Mouse (Mus musculus) kidney, adult 9 months (tissue): ENCODE data around the gene Dpf3.

ENCODE experiments used
- DNase-seq: peaks from one replicate; pipeline ENCODE4 v3.0.0; 2022

The Dpf3 gene

DNA sequence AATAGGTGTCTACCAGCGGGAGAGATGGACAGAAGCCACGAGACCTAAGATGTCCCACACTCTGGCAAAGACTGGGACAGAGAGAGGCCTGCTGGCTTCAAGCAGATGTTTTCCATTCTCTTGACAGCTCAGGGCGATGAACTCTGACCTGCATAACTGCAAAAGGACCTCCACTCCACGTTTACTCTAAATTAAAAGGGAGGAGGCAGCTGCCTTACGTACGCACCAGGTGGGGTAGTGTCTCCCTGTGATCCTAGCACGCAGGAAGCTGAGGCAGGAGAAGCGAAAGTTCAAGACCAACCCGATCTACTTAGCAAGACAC is 8.4 kb upstream of the Dpf3 start:
- DNase-seq = no peak

DNA sequence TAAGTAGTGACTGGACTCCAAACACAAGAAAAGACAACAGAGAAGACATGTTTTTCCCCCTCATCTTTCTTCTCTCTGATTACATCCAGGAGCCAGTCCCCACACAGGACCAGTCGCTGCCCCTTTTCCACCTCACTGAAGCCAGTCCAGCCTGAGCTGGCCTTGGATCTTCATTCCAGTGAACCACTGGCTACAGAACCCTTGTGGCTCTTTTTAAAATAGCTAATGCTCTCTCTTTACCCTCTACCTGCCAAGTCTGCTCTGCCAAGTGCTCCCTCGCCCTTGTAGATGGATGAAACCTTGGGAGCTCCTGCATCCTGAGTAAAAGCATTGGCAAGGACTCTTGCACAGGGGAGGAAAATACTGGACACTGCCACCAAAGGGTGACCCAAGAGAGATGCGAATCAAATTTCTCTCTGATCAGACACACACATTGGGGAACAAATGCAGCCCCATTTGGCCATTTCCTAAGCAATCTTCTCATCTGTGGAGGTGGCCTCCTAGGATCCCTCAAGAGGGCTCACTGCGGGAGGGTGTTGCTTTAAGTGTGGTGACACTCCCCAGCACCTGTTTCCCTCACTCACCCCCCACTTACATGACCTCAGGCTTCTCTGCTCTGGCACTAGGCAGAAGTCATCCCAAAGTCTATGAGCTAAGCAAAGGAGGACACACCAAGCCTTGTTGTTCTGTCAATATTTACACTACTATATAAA is 7.9 kb upstream of the Dpf3 start:
- no peak for DNase-seq

DNA sequence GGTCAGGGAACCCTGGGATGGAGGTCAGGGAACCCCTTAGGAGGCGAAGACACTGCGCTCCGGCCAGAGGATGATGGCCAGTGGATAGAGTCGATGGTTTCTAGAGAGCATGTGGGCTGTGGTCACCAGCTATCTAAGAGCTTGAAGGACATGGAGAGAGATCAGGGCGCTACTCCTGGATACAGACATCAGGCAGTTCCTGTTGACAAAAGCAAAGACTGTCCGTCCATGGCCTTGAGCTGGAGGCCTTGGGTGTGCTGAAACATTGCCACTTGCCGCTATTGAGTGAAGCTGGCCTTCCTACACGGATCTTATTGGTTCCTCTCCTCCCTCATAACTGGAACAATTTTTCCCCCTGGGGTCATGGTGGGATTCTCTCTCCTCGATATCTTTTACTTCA is 6.7 kb upstream of the Dpf3 start:
- DNase-seq = no peak

DNA sequence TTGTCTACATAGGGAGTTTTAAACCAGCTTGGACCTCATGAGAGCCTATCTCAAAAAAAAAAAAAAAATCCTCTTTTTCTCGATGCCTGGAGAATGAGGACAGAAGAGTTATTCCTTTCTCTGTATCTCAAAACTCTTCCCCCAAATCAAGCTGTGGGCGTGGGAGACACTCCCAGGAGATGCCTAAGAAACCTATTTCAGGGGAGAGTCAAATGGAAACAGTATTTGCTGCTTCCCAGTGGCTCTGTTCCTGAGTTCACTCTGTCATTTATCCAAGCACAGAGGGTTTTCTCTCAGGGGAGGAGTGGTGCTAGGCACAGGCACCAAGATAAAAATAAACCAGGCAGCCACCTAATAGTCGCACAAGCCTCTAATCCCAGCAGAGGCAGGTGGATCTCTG is 5.3 kb upstream of the Dpf3 start:
- DNase-seq = no peak

DNA sequence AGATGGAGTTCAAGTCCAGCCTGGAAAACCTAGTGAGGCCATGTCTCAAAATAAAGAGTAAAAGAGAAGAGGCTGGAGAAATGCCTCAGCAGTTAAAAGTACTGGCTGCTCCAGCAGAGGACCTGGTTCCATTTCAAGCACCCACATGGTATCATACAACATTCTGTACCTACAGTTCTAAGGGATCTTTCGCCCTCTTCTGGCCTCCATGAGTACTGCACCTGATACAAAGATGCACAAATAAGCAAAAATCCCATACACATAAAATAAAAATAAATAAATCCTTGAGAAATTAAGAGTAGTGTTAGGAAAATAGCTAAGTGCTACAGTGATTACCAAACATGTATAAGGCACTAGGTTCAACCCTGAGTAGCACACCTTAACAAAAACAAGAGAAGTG is 4.1 kb upstream of the Dpf3 start:
- DNase-seq = peak; percentile 35

DNA sequence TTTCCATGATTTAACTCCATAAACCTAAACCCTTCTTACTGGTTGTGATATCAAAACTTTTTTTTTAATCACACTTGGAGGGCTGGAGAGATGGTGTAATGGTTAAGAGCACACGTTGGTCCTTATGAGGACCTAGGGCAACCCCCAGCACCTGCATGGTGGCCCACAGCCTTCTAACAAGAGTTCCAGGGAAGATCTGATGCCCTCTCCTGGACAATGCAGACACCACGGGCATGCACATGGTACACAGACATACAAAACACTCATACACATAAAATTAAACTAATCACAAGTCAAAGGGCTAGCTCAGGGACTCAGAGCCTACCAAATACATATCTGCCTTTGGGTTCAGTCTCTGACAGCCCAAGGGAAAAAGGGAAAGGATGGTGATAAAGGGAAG is 2.2 kb upstream of the Dpf3 start:
- no peak for DNase-seq

DNA sequence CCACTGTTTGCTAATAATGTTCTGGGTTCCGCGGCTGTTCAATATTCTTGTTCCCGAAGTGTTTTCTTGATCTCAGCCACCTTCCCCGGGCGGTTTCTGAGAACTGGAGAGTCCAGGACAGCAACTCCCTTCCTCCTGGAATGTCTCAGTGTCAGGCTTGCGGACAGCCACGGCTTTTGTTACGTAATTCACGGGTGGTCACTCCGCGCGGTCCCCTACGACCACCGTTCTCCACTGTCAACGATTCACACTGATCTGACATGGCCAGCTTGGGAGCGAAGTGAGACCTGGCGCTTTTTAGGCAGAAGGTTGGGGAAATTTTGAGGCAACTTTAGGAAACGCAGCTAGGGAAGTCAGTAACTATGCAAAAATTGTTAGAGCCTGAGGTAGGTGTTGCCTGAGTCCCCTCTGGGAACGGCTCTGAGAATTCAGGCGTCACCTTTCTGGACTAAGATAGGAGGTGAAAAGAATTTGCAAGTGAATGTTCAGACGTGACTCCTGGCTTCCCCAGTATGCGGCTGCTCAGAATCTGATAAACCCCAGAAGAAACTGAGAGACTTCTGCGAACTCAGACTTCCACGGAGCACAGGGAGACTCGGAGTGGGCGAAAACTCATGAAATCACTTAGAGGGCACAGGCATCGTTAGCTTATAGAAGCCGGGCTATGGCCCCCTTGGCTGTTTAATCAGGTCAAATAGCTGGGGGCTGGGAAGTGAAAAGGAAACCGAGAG is 860 bp upstream of the Dpf3 start:
- DNase-seq = peak; percentile 44

DNA sequence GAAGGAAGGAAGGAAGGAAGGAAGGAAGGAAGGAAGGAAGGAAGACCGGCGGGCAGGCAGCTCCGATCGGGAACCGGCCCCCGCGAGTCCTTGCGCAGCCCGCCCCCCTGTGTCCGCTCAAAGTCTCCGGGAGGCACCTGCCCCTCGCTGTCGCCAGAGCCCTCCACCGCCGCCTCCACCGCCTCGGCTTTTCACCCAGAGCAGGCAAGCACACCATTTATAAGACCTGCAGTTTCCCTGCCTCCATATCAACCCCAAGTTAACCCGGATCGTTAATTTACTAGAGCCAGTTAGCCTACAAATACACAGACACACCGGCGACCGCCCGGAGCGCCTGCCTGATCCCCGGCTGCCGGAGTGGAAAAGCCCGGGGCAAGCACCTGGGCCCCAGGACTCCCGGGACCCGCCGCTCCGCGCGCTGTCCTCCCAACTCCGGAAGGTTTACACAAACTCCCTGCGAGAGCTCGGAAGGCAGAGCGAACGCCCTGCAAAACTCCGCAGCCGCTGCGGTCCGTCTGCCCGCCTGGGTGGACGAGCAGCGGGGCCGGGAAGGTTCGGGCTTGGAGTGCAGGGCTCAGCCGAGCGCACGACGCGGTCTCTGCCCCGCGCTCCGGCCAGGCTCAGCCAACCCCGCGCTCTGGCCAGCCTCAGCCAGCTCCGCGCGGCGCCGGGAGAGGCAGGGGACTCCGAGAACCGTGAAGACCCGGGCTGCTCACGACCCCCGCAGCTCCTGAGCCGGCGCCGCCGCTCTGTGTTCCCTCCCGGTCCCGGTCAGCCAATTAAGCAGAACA is 650 bp downstream of the Dpf3 start:
- peak; percentile 51 for DNase-seq

DNA sequence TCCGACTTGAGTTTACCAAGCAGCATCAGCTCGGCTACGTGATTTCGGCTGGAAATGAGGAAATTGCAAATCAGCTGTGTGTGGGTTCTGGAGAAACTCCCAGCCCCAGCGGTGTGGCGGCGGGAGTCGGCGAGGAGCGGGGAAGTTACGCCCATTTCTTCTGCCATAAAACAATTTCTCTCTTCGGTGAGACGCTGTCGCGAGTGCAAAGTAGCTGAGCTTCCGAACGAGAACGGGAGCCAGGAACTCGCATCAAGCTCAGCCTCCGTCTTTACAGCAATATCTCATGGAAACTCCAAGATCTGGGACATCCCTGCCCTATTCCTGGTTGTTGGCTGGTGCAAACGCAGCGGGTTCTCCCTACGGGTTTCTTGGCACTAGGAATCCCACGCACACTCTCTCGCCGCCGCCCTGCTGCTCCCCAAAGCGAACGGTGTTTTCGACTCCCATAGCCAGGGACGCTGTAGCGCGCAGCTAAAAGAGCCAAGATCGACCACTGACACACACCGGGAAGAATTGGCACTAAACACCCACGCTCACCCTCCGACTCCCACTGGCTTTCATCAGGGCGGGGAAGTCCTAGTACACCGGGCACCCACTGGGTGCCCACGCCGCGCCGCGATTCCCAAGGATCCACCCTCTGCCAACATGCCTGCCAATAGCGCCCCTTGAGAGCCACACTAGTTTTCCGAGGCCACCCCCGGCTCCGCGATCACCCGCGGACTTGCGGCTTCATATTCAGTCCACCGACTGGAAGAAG is 1.4 kb downstream of the Dpf3 start:
- peak; percentile 22 for DNase-seq

DNA sequence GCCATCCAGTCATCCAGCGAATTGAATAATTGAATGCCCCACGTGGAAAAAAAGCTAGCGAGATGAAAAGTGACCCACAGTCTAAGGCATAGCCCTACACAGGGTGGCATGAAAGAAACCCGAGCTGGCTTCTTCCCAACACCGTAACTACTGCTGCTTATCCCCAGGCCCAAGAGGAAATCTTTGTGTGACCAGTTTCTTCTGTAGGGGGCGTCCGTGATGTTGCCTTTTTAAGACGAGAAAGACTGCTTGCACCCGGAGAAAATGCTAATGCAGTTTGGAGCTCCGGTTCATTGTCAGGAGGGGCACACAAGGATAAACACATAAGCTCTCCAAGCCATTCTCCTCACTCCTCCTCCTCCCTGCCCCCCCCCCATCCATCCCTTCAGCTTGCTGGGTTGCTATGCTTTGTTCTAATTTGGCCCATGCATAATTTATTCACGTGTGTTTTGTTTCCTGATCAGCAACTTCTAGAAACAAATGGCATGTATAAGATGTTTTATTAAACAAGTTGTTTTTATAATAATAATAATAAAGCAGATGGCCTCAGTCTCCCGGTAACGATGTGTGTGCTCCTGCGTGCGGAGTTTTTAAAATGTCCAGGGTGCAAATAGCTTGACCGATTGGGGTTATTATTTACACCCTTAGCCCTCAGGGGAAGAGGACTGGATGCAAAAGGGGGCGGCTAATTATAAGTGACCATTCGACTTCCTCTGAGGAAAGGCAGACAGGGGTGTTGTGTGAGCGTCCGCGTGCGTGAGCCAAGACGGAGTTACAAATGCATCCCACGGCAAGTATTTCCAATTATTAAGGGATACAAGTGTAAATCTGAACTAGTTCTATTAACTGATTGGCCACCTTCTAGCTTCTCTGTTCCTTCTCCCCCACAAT is 2.4 kb downstream of the Dpf3 start:
- DNase-seq = no peak

DNA sequence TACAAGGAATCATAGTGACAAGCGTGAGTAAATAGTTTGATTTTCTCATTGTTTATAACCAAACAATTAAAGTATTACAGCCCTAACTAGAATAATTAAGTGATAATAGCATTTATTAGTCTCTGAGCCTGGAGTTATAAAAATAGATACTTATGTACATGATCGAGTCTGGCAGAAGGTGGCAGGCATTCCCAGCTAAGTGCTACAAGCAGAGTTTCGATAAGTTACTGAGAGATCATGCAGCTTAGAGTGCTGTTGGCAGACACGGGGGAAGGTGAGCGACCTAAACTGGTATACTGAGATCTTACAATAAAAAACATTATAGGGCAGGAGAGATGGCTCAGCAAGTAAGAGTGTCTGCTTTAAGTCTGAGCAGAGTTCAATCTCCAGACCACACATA is 3.9 kb downstream of the Dpf3 start:
- no peak for DNase-seq

DNA sequence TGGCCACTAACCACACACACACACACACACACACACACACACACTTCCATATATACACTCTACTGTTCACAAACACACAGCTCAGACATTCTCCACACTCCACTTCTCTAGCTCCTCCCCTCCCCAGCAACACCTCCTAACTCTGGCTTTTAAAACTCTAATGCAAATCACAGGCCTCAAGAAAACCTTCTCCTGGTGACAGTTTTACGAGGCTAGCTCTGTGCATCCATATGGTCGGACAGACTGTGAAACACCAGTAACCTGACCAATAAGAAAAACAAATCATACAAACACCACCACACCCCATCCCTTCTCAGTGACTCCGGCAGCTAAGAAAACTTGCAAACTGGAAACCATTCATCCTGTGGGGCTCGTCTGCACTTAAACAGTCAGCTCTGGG is 6.1 kb downstream of the Dpf3 start:
- no peak for DNase-seq

DNA sequence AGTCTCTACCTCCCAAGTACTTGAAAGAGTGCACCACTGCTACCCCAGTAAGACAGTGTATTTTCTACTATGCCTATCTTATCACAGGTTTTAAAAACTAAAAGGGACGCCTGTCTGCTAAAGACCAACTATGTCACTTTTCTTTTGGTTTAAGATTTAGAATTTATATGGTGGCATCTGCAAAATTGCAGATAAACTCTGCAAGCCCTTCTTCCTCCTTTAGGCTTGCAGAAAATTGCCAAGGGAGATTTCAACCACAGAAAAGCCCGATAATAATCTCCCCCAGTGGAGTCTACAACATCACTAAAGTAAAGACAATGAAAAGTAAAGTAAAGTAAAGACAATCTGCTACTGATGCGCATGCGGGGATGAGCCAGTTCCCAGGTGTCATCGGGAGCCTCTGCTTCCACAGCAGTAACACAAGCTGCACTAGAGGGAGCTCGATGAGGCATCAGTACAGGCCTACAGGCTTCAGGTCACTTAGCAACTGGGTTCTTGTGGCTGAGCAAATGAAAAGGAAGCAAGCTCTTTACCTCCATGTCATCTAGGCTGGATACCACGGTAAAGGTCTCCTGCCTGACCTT is 7.6 kb downstream of the Dpf3 start:
- DNase-seq = no peak

DNA sequence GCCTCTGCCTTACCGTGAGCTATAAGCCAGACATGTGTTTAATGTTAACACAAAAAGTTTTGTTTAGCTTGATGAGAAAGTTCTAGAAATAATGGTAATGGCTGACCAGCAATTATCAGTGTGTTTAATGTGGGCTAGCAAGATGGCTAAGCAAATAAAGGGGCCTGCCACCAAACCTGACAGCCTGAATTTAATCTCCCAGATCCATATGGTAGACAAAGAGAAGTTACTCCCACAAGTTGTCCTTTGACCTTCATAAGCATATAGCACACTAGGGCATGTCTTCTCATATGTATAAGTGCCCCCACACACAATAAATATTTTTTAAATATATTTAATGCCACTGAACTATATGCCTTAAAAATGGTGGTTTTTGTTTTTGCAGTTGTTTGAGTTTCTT is 8.4 kb downstream of the Dpf3 start:
- DNase-seq = no peak

DNA sequence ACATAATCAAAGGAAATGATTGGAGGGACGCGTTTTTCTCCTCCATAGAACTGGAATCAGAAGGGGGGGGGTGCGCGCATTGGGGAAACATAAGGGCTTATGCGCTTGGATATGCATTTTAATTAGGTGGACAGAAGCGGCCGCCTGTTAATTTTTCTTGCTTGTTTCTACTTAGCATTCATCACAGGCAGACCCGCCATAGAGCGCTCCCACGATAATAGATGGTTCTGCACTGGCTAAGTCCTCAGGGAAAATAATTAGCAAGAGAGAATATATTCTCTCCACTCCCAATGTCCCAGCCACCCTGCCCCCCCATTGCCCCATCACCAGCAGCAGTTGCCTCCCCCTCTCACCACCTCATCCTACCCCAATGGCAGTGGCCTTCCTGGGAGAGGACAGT is 11.2 kb downstream of the Dpf3 start:
- no peak for DNase-seq

DNA sequence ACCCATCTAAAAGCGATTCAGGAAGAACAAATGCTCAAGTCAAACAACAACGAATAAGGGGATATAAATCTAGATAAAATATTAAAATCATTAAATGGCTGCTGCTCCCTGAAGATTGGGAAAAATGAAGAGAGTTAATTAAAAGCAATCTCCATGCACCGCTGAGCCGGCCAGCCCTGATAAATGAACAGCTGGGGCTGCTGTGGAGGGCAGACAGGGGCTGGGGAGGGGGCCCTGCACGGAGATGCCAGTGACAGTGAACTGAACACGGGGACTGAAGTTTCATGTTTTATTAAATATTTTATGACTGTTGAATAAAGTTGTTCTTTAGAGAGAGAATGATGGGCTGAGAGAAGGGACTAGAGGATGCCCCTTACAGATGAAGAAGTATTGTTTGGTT is 12.1 kb downstream of the Dpf3 start:
- no peak for DNase-seq

DNA sequence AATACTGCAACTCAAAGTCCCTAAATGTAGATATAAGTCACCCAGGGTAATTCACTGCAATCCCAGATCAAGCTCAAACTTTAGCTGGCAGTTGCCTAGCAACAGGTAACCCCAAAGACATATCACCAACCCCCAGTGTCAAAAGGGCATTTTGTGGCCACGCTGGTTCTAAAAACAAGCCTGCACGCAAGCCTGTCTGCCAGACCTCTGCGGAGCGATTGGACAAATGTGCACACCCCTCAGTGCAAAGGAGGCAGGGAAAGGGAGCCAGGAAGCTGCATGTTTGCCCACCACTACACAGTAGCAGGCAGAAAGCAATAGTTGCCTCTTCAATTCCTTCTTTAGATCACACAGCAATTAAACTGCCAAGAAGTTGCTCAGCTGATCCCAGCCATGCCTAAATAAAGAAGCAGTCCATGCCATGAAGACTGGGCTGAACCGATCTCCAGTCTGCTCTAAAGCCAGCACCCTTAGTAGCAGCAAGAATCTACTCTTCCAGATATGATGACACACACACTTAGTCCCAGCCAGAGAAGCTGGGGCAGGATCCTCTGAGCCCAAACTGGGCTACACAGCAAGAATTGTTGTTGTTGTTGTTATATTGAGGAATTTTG is 13.4 kb downstream of the Dpf3 start:
- DNase-seq = no peak

DNA sequence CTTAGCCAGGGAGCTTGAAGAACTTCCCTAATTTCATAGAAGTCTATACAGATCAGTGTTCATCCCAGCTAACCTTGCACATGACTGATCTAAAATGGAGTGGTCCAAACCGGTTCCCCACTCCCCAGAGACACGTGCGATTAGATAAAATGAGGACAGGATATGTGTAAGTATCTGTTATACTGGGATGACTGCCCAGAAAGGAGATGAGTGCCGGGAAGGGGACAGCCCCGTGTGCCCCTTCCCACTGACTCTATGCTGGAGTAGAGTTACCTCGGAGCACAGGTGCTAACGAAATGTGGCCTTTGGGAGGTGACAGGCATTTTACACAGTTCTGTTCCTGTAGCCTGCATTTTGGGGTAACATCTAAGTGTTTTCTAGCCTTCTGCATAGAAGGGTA is 15.8 kb downstream of the Dpf3 start:
- no peak for DNase-seq

DNA sequence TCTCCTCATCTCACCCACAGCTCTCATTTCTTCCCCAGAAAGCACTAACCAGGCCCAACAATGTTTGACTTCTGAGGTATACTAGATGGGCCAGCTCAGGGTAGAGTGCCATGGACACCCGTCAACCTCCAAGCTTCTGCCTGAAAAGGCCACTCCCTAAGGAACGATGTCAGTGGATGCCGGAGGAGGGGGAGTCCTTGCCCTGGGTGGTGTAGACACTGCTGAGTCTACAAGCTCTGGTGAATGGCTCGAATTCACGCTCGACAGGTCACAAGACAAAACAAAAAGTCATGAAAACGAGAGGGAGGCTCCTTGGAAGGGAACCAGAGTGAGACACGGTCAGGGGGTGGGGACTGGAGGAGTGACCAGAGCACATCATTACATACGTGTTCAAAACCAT is 17.4 kb downstream of the Dpf3 start:
- DNase-seq = no peak

DNA sequence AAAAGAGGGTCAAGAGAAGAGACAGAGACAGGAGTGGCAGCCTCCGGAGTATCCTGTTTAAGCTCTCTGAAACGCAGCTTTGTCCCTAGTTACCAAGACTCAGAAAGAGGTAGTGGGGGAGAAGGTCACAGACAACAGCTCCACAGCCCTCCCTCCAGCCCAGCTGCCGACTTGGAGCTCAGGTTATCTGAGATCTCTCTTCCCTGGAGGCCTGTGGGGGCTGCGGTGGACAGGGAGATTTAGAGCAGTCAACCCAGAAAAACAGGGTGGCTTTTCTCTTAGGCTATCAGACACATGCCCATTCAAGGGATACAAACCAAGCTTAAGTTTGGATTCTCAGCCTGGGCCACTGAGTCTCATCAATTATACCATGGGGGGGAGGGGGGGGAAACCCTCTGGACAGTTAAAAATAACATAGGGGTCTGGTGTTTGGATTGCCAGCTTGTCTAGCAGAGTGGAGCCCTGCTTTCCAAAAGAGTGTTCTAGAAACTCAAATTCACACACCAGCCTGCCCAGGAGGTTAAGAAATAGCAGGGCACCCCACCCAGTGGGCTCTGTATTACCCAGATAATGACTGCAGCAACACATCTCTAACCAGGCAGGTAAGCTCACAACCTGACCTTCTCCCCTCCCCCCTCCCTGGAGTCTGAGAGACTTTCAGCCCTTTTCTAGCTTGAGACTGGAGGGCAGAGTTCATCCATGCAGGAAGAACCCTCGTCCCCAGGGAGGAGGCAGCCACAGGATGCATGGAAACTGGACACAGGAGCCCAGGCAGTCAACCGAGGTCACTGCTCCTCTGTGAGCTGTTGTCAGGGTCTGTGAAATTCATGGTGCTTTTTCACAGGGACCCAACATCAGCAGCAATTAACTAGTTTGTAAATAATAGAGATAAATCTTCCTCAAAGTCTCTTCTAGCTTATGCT is 20.7 kb downstream of the Dpf3 start:
- DNase-seq = peak; percentile 74
